Mouse (Mus musculus) lung, postnatal 36 days (tissue): ENCODE measurements at regions not wholly inside any gene's neighbourhood (a gene's known extent, or its start where the extent isn't known, plus 50 kb on each side); places are given as distances from the start of the nearest gene placed in this dataset.
"Not testable (repeated sequence)": the region's sequence is repeated elsewhere in the genome, so short reads cannot be mapped to it uniquely, and the experiment has no call there.

ENCODE experiments used
- DNase-seq: peaks from one replicate; pipeline ENCODE4 v3.0.0; 2022; ENCODE audit warnings: mixed read lengths

DNA sequence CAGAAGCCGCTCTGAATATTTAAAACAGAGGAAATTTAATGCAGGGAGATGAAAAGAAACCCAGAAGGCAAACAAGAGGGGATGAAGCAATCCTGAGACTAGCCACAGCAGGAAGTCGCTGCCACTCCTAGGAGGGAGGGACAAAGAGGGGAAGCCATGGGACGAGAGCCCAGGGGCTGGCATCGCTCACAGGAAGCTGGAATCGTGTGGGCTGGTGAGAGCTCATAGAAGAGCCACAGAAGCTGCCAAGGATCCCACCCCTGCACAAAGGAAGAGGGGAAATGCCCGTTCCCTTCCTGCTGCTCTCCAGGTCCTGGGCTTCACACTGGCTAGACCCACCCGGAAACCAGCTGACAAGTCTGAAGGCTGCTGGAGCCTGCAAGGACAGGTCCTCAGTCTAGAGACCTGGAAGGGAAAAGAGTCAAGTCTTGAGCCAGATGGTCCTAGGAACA is 101.4 kb upstream of the Klf3 start:
- DNase-seq: peak; percentile 91

DNA sequence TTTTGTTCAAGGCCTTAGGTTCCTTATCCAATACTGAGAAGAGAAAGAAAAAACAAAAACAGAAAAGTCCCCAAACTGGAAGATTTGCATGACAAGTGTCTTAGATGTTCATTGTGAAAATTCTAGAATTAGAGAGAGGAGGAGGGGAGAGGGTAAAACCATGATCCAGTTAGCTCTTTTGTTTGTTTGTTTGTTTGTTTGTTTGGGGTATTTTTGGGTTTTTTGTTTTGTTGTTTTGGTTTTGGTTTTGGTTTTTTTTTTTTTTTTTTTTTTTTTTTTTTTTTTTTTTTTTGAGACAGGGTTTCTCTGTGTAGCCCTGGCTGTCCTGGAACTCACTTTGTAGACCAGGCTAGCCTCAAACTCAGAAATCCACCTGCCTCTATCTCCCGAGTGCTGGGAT is 100.8 kb upstream of the Klf3 start:
- DNase-seq: not testable (repeated sequence)

DNA sequence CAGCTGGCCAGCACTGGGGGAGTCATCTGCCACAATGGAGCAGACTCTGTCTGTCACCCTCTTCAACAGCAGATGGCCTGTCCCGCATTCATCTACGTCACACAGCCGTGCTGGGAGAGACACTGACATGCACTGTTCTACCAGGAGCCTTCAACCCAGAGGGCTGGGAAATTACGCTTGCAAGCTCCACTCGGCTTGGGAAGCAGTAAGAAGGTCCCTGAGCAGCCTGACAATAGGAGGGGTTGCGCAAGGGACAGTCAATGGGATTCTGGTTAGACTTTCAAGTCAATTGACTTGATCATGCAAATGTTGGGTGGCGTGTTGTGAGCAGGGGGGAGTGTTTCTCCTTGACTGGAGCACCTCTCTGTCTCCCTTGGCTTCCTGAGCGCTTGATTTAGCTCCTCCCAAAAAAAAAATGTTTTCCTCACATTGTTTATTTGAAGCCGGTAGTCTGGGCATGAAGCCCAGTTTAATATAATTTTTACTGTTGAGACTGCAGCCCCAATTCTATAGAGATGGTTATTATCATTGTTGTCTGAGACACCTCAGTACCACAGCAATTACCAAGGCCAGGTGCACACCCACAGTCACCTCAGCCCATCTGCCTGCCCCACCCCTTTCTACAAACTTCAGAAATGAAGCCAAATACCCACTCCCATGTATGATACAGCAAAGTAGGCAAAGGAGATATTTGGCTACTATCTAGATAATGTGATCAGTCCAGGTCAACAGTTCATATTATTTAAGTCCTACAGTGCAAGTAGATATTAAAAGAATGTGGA is 99.9 kb upstream of the Klf3 start:
- DNase-seq: peak; percentile 76

DNA sequence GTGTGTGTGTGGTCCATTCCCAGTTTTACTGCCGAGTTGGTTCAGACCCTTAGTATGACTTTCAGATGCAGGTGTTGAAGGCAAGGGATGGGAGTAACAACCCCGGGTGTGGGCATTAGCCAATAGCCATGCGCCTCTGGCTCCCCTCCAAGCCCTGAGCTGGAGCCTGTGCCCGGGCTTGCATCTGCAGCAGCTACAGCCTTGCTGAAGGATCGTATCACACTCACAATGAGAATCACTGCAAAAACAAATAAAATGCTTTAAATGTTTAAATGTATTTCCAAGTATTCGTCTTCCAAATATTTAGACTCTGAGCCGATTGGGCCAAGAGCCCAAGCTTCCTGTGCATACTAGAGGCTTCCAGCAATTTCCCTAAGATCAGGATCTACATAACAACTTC is 99.0 kb upstream of the Klf3 start:
- peak; percentile 82 for DNase-seq

DNA sequence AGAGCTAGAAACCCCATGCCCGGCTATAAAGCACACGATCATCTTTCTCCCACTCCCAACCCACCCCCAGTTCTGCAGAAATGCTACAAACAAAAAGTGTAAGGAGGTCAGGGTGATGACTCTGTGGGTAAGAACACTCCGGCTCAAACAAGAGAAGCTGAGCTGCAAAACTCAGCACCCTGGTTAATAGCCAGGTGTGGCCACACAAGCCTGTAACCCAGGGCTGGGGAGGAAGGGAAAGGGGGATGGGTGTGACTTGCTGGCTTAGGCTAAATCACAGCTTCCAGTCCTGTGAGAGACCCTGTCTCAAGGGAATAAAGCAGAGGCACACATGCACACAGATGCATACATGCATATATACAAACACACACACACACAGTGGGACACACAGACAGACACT is 96.6 kb upstream of the Klf3 start:
- DNase-seq: no peak

DNA sequence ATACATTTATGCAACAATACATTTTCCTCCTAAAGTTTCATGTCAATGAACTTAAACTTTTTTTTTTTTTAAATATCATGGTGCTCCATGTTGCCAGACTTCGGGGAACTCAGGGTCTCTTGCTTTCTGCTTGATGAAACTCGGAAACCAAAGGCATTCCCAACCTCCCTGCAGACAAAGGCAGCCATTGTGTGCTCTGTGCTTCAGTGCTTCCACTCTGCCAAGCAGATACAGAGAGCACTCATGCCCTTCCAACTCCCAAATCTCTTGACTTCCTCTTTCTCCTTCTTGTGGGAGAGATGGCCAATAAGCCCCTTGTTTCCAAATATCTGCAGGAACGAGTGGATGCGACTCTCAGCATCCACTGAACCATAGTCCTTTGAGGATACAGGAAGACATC is 94.0 kb upstream of the Klf3 start:
- no peak for DNase-seq

DNA sequence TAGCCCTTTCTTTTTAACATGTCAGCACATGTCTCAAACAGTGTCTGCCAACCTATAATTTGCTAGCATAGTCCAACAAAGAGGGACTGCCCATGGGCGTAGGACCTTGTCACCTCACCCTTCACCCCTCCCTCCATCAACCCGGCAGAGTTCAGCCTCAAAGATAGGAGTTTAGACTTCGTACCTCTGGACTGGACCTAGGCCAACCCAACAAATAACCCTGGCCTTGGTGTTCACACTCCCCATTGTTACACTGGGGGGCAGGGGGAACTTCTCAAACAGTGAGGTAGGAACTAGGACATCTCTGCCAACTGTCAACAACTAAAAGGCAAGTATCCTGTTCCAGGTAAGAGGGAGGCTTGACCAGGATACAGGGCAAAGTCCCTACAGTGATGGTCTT is 93.0 kb upstream of the Klf3 start:
- DNase-seq: no peak

DNA sequence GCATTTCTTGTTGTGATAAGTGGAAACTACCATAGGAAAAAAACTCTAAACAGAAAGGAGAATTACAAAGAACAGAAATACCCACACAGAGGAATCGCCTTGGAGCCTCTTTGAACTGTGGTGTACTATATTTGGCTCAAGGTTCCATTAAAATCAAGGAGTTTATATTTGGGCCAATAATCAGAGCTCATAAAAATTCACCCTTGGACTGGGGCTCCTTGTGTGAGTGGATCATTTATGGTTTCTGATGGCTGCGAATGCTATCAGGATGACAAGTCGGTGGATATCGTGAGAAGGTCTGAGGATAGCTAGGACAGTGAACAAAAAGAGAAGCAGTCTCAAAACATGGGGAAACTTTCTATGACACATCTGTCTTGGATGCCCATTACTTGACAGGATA is 92.2 kb upstream of the Klf3 start:
- no peak for DNase-seq

DNA sequence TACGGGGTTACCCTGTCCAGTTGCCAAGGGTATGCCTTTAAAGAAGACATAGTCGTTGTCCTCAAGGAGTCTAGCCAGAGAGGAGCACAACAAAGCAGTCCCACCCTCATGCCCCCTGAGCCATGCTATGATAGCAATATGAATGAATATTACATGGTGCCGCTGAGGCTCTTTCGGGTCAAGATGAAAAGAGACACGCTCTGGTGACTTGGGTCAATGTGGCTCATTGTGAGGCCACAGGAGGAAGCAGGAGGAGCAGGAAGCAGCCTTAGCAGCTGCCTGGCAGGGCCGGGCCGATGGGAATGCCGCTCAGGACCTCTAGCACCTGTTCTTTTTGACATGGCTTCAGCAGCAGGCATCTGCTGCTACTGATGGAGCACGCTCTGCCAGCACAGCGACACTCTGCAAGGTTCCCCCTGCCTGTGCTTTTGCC is 89.0 kb upstream of the Klf3 start:
- no peak for DNase-seq

DNA sequence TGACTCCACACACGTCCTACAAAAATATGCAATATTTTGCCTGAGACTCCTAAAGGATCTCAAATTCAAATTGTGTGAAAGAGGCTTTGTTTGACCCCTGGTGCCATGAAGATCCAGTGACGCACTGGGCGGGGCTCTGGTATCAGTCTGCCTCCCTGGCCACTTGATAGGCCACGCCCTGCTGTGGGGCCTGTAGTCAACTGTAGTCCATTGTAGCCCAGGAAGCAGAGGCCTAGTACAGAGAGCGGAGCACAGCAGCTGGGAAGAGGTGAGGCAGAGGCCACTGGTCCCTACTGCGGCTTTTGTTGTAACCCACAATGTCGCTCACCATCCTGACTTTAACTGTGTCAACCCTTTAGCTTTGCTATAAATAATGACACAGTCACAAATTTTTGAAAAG is 88.5 kb upstream of the Klf3 start:
- DNase-seq: no peak

DNA sequence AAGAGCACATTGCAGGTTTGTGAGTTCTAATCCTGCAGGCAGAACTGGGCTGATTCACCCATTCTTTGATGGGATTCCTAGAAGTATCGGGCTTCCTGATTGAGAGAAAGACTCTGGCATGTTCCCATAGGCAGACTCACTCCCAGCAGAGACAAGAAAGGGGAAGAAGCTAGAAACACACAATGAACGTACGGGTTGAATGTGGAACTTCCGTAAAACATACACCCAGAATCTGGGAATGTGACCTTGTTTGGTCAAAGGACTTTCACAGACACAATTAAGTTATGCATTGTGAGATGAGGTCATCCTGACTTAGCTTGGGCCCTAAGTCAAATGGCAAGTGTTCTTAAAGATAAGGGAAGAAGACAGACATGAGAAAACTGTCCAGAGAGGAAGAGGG is 86.6 kb upstream of the Klf3 start:
- DNase-seq: no peak

DNA sequence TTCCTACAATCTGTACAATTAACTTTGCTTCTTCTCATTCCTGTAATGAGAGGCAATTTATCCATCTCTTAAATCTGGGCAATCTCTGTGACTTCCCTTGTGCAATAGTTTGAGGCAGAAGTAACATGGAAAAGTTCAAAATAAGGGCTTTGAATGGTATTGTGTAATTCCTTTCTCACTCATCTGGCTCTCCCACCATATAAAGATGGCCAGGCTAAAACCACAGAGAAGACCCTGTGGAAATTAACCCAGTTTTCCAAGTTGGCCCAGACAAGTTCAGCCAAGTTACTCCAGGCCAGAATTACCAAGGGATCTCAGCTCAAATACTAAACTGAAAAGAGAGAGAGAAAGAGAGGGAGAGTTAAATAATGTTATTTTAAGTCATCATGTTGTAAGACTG is 81.0 kb upstream of the Klf3 start:
- DNase-seq: no peak

DNA sequence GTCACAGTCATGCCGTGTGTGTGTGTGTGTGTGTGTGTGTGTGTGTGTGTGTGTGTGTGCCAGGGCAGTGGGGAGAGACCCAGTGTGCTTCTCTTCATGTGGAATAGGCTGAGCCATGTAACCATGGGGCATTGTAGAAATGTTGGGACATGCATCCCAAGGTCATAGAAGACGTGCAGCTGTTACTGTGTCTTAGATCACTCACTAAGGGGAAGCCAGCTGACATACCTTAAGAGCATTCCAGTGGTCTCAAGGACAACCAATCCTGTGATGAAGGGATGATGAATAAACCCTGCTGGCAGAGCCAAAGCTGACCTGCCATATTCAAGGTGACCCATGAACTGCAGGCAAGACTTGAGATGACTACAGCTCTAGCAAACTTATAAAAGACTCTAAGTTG is 75.3 kb upstream of the Klf3 start:
- DNase-seq: no peak

DNA sequence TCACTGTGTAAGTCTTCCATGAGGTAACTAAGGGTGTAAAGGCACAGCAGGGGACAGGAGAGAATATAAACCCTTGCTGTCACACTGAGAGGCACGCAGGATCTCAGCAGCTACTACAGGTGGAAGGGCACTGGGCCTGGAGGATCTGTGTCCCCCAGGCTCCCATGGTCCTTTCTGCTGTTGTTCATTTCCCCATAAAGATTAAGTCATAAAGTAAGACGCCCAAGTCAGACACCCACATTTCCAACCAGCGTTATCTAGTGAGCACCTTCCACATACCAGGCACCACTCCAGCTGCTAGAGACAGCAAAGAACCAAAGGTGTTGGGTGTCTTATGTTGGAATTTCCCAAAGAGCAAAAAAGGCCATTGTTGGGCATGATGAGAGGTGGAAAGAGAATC is 70.8 kb upstream of the Klf3 start:
- DNase-seq: no peak

DNA sequence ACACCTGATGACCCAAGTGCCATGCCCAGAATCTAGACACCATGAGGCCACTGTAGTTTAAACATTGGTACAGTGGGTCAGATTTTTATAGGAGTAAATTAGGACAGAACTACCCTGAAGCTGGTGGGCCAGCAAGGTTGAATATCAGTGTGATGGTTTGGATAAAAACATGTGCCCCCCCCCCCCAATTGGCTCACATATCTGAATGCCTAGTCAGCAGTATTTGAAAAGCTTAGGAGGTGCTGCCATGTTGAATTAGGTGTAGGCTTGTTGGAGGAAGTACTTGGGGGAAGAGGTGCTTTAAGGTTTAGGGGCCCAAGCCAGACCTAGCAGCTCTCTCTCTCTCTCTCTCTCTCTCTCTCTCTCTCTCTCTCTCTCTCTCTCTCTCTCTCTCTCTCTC is 66.2 kb upstream of the Klf3 start:
- DNase-seq: no peak

DNA sequence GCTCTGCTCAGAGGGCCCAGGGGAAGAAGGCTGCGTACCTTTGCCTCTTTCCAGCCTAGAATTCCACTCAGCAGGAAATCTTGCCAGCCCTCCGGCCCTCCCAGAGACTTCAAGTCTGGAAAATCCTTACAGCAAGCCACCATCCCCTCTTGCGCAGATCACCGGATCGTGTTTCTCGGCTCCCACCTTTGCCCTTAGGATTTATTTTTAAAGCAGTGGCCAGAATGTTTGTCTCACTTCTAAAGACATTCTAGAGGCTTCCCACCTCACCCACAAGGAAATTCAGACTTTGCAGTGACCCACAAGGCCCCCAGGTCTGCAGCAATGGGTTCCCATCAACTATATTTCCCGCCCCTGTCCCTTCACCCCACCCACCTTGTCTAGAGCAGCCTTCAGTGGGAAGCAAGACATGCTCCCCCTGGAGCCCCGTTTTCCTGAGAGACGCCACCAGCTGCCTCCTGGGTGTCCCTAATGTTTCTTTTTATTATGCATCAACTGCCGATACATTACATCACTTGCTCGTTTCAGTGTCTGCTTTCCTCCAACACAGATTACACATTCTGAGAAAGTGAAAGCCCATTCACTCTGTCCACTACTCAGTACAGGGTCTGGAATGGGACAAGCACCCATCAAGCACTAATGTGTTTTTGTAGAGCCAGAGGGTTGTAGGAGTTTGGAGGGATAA is 65.0 kb upstream of the Klf3 start:
- DNase-seq: no peak

DNA sequence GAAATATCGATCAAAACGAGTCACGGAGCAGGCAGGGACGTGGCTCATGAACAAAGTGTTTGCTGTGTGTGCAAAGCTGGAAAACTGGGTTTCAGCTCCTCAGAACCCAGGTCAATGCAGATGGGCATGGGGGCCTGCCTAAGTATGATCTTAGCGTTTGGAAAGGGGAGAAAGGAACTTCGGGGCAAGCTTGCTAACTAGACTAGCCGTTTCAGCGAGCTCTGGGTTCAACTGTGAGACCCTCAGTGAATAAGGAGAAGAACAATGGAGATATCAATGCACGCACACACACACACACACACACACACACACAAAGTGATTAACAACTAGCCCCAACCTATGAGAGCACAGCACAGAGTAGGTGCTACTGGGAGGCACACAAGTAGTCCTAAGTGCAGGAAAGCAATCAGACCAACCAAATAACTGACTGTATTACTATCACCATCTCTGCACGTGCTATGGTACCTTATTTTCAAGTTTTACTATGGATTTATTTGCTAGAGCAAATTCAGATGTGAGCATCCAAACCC is 64.3 kb upstream of the Klf3 start:
- no peak for DNase-seq

DNA sequence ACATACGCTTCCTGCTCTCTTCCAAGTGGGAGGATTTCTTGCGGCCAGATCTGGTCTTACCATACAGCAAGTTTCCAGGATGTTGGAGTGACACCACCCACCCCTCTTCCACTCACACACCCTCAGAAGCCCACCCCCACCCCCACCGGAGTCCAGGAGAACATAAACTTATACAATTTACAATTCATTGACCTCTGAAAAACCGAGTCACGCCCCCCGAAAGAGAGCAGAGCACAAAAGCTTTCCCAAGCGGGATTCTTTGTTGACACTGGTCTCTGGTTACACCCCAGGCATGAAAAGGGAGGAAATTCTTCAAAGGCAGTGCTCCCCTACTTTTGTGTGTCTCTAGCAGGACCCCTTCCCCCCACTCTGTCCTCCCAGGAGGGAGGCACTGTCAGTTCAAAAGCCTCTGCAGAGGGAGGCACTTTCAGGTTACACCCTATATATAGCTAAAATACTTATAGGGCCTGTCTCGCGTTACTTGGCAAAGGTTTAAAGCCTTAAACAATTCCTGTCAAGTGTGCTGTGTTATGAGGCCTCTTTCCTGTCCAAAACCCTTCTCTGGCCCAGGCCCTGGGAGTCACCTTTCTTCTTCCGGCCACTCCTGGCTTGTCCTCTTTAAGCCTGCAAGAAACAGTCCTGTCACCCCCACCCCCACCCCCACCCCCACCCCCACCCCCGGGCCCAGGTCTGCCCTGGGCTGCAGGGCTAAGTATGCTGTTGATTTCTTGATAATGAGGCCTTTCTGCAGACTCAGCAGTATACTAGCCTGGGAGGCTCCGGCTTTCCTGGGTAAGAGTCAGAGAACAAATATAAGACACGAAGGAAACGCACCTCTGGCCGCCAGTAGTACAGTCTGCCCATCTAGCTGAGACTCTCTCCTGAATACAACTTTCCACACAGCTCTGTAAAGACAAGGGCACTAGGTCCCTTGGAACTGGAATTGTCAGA is 63.6 kb upstream of the Klf3 start:
- peak; percentile 40 for DNase-seq

DNA sequence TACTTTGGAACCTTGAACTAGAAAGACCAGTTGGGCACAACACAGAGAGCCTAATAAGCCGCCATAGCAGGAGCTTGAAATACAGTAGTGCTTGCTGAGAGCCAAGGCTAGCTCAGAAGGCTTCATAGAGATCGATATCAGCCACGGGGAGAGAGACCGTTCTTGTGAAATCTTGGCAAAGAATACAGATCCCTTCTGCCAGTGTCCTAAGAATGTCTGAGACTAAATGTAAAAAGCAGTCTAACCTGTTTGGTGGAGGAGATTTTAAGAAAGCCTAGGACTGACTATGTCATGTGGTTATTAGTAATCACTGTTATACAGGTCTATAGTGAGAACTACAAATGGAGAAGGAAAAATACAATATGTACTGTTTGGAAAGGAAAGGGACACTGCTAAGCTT is 59.1 kb upstream of the Klf3 start:
- no peak for DNase-seq

DNA sequence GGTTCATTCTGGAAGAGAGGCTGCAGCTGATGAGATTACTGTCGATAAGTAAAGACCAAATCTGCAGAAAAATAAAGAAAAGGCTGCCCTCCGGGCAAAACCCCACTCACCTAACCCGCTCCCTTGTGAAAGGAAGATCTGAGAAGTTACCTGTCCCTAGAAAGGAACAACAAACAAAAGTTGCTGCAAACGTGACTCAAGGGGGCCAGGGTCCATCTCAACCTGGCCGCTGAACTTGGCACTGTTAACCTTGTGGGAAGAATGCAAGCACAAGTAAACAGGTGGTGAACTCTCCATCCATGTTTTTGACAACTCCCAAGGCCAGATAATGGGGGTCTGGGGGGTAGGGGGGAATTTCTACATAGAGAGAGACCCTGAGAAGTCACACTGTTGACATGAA is 58.7 kb upstream of the Klf3 start:
- no peak for DNase-seq

DNA sequence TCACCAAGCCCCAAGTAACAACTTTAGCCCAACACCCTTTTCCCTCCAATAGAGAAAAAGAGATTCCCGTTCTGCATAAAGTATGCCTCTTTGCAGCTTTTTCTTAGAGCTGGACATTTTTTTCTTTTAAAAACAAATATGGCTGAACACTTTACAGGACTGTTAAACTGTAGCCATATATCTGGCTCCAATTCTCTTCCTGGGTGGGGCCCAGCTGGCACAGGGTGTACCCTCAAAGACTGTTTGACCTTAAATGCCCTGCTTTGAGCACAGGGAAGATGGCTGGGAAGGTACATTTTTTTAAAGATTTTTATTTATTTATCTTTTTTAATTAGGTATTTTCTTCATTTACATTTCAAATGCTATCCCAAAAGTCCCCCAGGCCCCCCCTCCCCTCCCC is 55.7 kb upstream of the Klf3 start:
- peak; percentile 16 for DNase-seq

DNA sequence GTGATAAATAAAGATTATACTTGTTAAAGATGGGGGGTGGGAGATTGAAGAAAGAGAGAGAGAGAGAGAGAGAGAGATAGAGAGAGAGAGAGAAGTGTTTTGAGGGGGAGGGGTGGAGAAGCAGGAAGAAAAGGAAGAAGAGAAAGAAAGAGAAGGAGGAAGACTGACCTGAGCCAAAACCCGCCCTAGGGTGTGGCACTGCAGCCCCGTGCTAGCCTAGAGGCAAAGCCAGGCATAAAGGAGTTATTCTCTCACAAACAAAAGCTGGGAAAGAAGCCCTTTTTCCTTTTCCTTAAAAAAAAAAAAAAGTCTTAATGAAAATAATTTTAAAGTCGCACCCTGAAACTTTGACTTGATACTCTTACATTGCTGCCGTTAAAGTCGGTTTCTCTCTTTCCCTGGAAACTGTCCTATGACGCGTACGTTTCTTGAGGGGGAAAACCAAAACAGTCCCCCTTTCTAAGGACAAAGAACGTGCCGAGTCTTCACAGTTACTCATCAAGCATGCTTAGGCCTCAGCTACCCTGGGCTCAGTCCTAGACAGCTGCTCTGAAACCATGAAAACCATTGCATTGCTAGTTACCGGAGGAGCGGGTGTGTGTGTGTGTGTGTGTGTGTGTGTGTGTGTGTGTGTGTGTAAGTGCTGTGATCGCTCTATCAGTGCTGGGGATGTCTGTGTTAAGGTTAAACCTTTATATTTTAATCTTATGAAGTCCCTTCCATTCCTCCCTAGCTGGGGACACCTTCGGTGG is 53.6 kb upstream of the Klf3 start:
- DNase-seq: no peak

DNA sequence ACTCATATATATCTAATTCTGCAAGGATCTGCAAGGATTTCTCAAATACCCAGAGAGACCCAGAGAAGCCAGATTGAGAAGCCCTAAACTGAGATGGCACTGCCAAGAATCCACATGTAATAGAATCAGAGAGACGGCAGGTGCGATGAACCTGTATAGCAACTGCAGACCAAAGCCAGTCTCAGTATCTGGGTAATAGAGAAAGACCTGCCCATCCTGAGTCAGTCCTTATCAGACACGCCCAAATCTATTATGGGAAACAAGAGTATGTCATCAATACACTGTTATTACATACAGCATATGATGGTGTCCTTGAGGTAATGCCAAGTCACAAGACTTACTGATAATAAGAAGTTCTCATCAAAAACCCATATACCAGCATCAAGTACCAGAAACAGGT is 52.8 kb upstream of the Klf3 start:
- DNase-seq: no peak
